Mouse (Mus musculus) kidney, embryonic 16.5 days (tissue): Measurements from ENCODE around the gene Zfp622. TPM values are rescaled to one million over a fixed set of nuclear protein-coding genes. Genes with fewer than 3 reads are reported as not detected.
A peak's percentile ranks its signal among the peaks of the same experiment; 100 is the strongest.

Experiments
- ATAC-seq: fragments of 200-750 bp; cut with Nextera tagmentation; 2 replicates; pipeline ENCODE4 v1.8.0; 2017; ENCODE audit warnings: moderate TSS enrichment; ENCODE audit not compliant: low FRiP score, low TSS enrichment
- H3K27ac ChIP-seq: fragments of 300-500 bp; sonication (generic); 2 replicates; pipeline ENCODE4 v1.5.1; 2014; ENCODE audit warnings: low read length
- H3K27me3 ChIP-seq: fragments of 300-500 bp; sonication (generic); 2 replicates; pipeline ENCODE4 v1.6.1; 2014; ENCODE audit warnings: low read length, control low read depth, mixed read lengths; ENCODE audit not compliant: insufficient read depth
- H3K36me3 ChIP-seq: fragments of 300-500 bp; sonication (generic); 2 replicates; pipeline ENCODE4 v1.6.1; 2014; ENCODE audit warnings: low read length, control low read depth, mixed read lengths; ENCODE audit not compliant: insufficient read depth
- H3K4me1 ChIP-seq: fragments of 300-500 bp; sonication (generic); 2 replicates; pipeline ENCODE4 v1.6.1; 2014; ENCODE audit warnings: low read length, control low read depth, mixed read lengths; ENCODE audit not compliant: insufficient read depth
- H3K4me2 ChIP-seq: fragments of 300-500 bp; sonication (generic); replicated peaks from 2 replicates; pipeline ENCODE4 v1.6.1; 2014; ENCODE audit warnings: low read depth, low read length
- H3K4me3 ChIP-seq: fragments of 300-500 bp; sonication (generic); 2 replicates; pipeline ENCODE4 v1.5.1; 2014; ENCODE audit warnings: mild to moderate bottlenecking, low read length
- H3K9ac ChIP-seq: fragments of 300-500 bp; sonication (generic); replicated peaks from 2 replicates; pipeline ENCODE4 v1.6.1; 2014; ENCODE audit warnings: low read length
- H3K9me3 ChIP-seq: fragments of 300-500 bp; sonication (generic); 2 replicates; pipeline ENCODE4 v1.6.1; 2016; ENCODE audit warnings: low read length, control low read depth
- WGBS: fragments of 180-500 bp; shearing (Covaris S2); extraction: QIAGEN DNeasy Blood & Tissue Kit; methylation state at CpG from one replicate; pipeline ENCODE4 v1.1.7; 2014; 5-methylcytosine and 5-hydroxymethylcytosine counted together
- polyA plus RNA-seq: library from polyadenylated mRNA; unstranded; fragments of >200 nt; fragmentation: Nextera tagmentation; extraction: Ambion mirVana; gene quantifications from 2 replicates; pipeline ENCODE4 v1.2.1, GENCODE M21; 2015

Zfp622 gene
- 27.6 and 28.1 TPM in 2 replicates for polyA plus RNA-seq

- peak within 1 kb of the TSS; percentile 100 for H3K4me3 ChIP-seq
- 0% methylated on average over 49 of the region's 57 CpGs for WGBS
- peaks cover 15% of the 10 kb centered on the region for H3K4me1 ChIP-seq
- H3K4me2 ChIP-seq: peak within 1 kb of the TSS; percentile 83
- H3K9me3 ChIP-seq: no peaks in the 10 kb centered on the region
- H3K9ac ChIP-seq: peak within 1 kb of the TSS; percentile 97
- H3K36me3 ChIP-seq: peaks cover 10% of the 10 kb centered on the region
- ATAC-seq: peak; percentile 98
- H3K27ac ChIP-seq: peak within 1 kb of the TSS; percentile 91
- H3K27me3 ChIP-seq: no peaks in the 10 kb centered on the region
Measured at GRCm38 (mm10) chr15:25984067-25984733, at the start of gene Zfp622. Zfp622 (plus strand) TSS chr15:25984366.

GRCm38 (mm10) chr15:25934411-25934810 lies 49.8 kb upstream of the Zfp622 start:
- H3K36me3 ChIP-seq: no peaks in the 10 kb centered on the region
- no peak overlapping the region for H3K4me2 ChIP-seq
- H3K9ac ChIP-seq: no peak overlapping the region
- ATAC-seq: no peak
- no peak overlapping the region for H3K27ac ChIP-seq
- H3K27me3 ChIP-seq: no peaks in the 10 kb centered on the region
- H3K4me3 ChIP-seq: no peak overlapping the region
- peaks cover 26% of the 10 kb centered on the region for H3K4me1 ChIP-seq
- WGBS: 83% methylated on average over 7 of the region's 7 CpGs
- no peaks in the 10 kb centered on the region for H3K9me3 ChIP-seq

GRCm38 (mm10) chr15:25938496-25938895 lies 45.7 kb upstream of the Zfp622 start:
- no peak overlapping the region for H3K9ac ChIP-seq
- no peak overlapping the region for H3K27ac ChIP-seq
- no peak for ATAC-seq
- WGBS: 88% methylated on average over 7 of the region's 7 CpGs
- H3K4me3 ChIP-seq: no peak overlapping the region
- H3K36me3 ChIP-seq: no peaks in the 10 kb centered on the region
- H3K4me2 ChIP-seq: no peak overlapping the region
- H3K27me3 ChIP-seq: peaks cover 3% of the 10 kb centered on the region; the same call in 1 of the 2 replicates
- peaks cover 13% of the 10 kb centered on the region for H3K4me1 ChIP-seq
- H3K9me3 ChIP-seq: no peaks in the 10 kb centered on the region

- H3K27ac ChIP-seq: peak overlapping the region; percentile 56
- H3K36me3 ChIP-seq: no peaks in the 10 kb centered on the region
Measured at GRCm38 (mm10) chr15:25940397-25941377, 43.5 kb upstream of the Zfp622 start.

GRCm38 (mm10) chr15:25941514-25941913 lies 42.7 kb upstream of the Zfp622 start:
- H3K4me3 ChIP-seq: no peak overlapping the region
- no peak overlapping the region for H3K4me2 ChIP-seq
- H3K27ac ChIP-seq: no peak overlapping the region
- no peak for ATAC-seq
- H3K9me3 ChIP-seq: no peaks in the 10 kb centered on the region
- peaks cover 3% of the 10 kb centered on the region; the same call in 1 of the 2 replicates for H3K27me3 ChIP-seq
- no peak overlapping the region for H3K9ac ChIP-seq
- 80% methylated on average over 11 of the region's 11 CpGs for WGBS
- no peaks in the 10 kb centered on the region for H3K36me3 ChIP-seq
- H3K4me1 ChIP-seq: peaks cover 11% of the 10 kb centered on the region; the same call in 1 of the 2 replicates

More at GRCm38 (mm10) chr15:25940397-25941377, 43.5 kb upstream of the Zfp622 start:
- H3K9ac ChIP-seq: 0 out of 2 replicates have a peak overlapping the region, but pooled peaks have one; percentile 50
- H3K27me3 ChIP-seq: peaks cover 3% of the 10 kb centered on the region; the same call in 1 of the 2 replicates
- no peaks in the 10 kb centered on the region for H3K9me3 ChIP-seq
- peak overlapping the region; percentile 31 for H3K4me3 ChIP-seq
- H3K4me1 ChIP-seq: peaks cover 11% of the 10 kb centered on the region; the same call in 1 of the 2 replicates
- WGBS: 25% methylated on average over 24 of the region's 24 CpGs
- peak overlapping the region; percentile 48 for H3K4me2 ChIP-seq
- ATAC-seq: peak; percentile 72; the same call in 1 of the 2 replicates

- no peak overlapping the region for H3K4me3 ChIP-seq
- ATAC-seq: no peak
- no peak overlapping the region for H3K9ac ChIP-seq
- peaks cover 11% of the 10 kb centered on the region; the same call in 1 of the 2 replicates for H3K4me1 ChIP-seq
- H3K9me3 ChIP-seq: no peaks in the 10 kb centered on the region
- H3K27ac ChIP-seq: no peak overlapping the region
- no peaks in the 10 kb centered on the region for H3K36me3 ChIP-seq
- no peak overlapping the region; the same call in 1 of the 2 replicates for H3K4me2 ChIP-seq
- H3K27me3 ChIP-seq: peaks cover 3% of the 10 kb centered on the region; the same call in 1 of the 2 replicates
- WGBS: 84% methylated on average over 4 of the region's 4 CpGs
Measured at GRCm38 (mm10) chr15:25942415-25942814, 41.8 kb upstream of the Zfp622 start.

- Histone ChIP-seq H3K9me3 (no peaks in the 10 kb centered on the region), H3K36me3 (no peaks in the 10 kb centered on the region), H3K4me1 (peaks cover 11% of the 10 kb centered on the region; the same call in 1 of the 2 replicates), H3K27me3 (peaks cover 3% of the 10 kb centered on the region; the same call in 1 of the 2 replicates), H3K4me2 (no peak overlapping the region), H3K27ac (no peak overlapping the region), H3K4me3 (no peak overlapping the region), H3K9ac (no peak overlapping the region)
- no peak for ATAC-seq
- 78% methylated on average over 15 of the region's 15 CpGs for WGBS
Measured at GRCm38 (mm10) chr15:25943386-25944137, 40.6 kb upstream of the Zfp622 start.

GRCm38 (mm10) chr15:25945224-25945623 lies 38.9 kb upstream of the Zfp622 start:
- Histone ChIP-seq H3K4me2 (no peak overlapping the region), H3K9me3 (no peaks in the 10 kb centered on the region), H3K9ac (no peak overlapping the region), H3K27me3 (peaks cover 3% of the 10 kb centered on the region; the same call in 1 of the 2 replicates), H3K4me1 (peaks cover 11% of the 10 kb centered on the region; the same call in 1 of the 2 replicates), H3K27ac (peak overlapping the region; percentile 43; the same call in 1 of the 2 replicates), H3K36me3 (no peaks in the 10 kb centered on the region), H3K4me3 (no peak overlapping the region)
- peak; percentile 62 for ATAC-seq
- WGBS: 52% methylated on average over 8 of the region's 8 CpGs

GRCm38 (mm10) chr15:25946482-25946881 lies 37.7 kb upstream of the Zfp622 start:
- Histone ChIP-seq H3K9me3 (no peaks in the 10 kb centered on the region), H3K27ac (no peak overlapping the region), H3K36me3 (no peaks in the 10 kb centered on the region), H3K27me3 (peaks cover 3% of the 10 kb centered on the region; the same call in 1 of the 2 replicates), H3K9ac (no peak overlapping the region), H3K4me2 (no peak overlapping the region), H3K4me3 (no peak overlapping the region), H3K4me1 (peaks cover 3% of the 10 kb centered on the region; the same call in 1 of the 2 replicates)
- ATAC-seq: 0 out of 2 replicates have a peak, but pooled peaks have one; percentile 49
- 87% methylated on average over 7 of the region's 7 CpGs for WGBS
